Mouse (Mus musculus): Measurements from ENCODE around the gene Deup1. TPM values are rescaled to one million over a fixed set of nuclear protein-coding genes. Genes with fewer than 3 reads are reported as not detected.

Gene Deup1
- polyA plus RNA-seq, 2 experiments: 0.02 TPM; not detected in 1

GRCm38 (mm10) chr9:15512918-15513317 is 114.8 kb downstream of the Deup1 start:
- Histone ChIP-seq H3K9me3 (ENCODE audit: control insufficient read depth, low read length) (no peaks in the 10 kb centered on the region), H3K27me3 (ENCODE audit: control insufficient read depth, insufficient read depth, low read length) (no peaks in the 10 kb centered on the region), H3K36me3 (replicated peaks; ENCODE audit: control insufficient read depth, insufficient read depth, low read depth) (no peaks in the 10 kb centered on the region), H3K27ac (no peak overlapping the region), H3K9ac (replicated peaks) (no peak overlapping the region), H3K4me1 (replicated peaks; ENCODE audit: control insufficient read depth in 2 of 2, insufficient read depth in 2 of 2, low read length in 1 of 2) (peaks cover 0 to 4% of the 10 kb centered on the region in 2 experiments; a peak in 2 of 4 replicates), H3K4me3 (ENCODE audit: insufficient read depth in 1 of 2, low read depth in 2 of 2, low read length in 2 of 2) (no peak overlapping the region), H3K4me2 (ENCODE audit: low read depth) (no peak overlapping the region)
- WGBS (ENCODE audit: insufficient replicate concordance): 56% methylated on average over 7 of the region's 7 CpGs
- DNase-seq (ENCODE audit: low read depth in 3 of 3, low spot score in 3 of 3) (no peak), ATAC-seq (ENCODE audit: insufficient read depth) (no peak)
- no peak for TF ChIP-seq EP300 (IDR thresholded peaks at IDR 0.05; ENCODE audit: low read depth)

DNA sequence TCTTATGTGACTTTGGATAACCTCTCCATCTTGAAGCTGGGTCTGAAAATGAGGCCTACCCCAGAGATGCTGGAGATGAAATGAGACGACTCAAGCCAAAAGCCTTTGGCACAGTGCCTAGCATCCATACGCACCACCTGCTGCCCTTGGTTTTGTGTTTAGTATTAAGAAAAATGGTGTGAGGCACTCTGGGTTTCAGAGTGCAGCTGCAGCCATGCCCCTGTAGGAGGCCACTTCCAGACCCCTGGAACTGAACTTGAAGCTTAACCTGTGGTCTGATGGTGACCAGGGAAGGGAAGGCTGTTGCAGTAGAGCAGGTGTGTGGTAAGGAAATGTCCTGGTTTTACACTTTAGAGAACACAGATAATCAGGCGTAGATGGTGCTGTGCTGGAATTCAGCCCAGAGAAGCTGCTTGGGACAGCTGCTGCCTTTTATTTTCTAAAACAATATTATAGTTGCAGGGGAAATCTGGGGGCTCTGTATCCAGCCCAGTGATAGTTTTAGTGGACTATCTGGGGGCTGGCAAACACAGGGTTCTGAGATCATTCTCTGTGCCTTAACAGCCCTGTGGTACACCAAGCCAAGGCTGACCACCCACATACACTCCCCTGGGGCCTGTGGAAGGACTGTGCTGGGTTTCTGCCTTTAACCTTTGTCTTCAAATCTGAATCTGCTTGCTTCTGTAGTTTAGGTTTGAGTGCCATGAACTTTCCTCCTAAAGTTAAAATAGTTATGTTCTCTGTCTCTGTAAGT is 117.0 kb downstream of the Deup1 start:
- no peak for DNase-seq (ENCODE audit: low read depth in 3 of 3, low spot score in 3 of 3)
- Histone ChIP-seq H3K4me2 (ENCODE audit: low read depth) (no peak overlapping the region), H3K9ac (replicated peaks) (no peak overlapping the region), H3K4me3 (ENCODE audit: insufficient read depth in 1 of 2, low read depth in 2 of 2, low read length in 2 of 2) (no peak overlapping the region), H3K4me1 (replicated peaks; ENCODE audit: control insufficient read depth in 2 of 2, insufficient read depth in 2 of 2, low read length in 1 of 2) (peaks cover 0 to 20% of the 10 kb centered on the region in 2 experiments; a peak in 2 of 4 replicates), H3K36me3 (replicated peaks; ENCODE audit: control insufficient read depth, insufficient read depth, low read depth) (no peaks in the 10 kb centered on the region), H3K27ac (no peak overlapping the region), H3K27me3 (ENCODE audit: control insufficient read depth, insufficient read depth, low read length) (no peaks in the 10 kb centered on the region), H3K9me3 (ENCODE audit: control insufficient read depth, low read length) (no peaks in the 10 kb centered on the region)
- 73% methylated on average over 3 of the region's 3 CpGs for WGBS (ENCODE audit: insufficient replicate concordance)
- ATAC-seq (ENCODE audit: insufficient read depth): no peak
- no peak for TF ChIP-seq EP300 (IDR thresholded peaks at IDR 0.05; ENCODE audit: low read depth)
- TF ChIP-seq CTCF (IDR thresholded peaks at IDR 0.05; ENCODE audit: low read depth): no peak

Other genes starting within 250 kb of the Deup1 start
- 3.4 and 5.8 TPM in 2 replicates for gene Smco4, start 134.5 kb downstream of the Deup1 start, polyA plus RNA-seq (2012; rRNA removed)
- gene Smco4, start 134.5 kb downstream of the Deup1 start, polyA plus RNA-seq (2014; fragmentation: Nextera tagmentation; extraction: Ambion mirVana): 1.4 and 2.3 TPM in 2 replicates
- 0.61 and 0.66 TPM in 2 replicates for gene Slc36a4, start 81.8 kb upstream of the Deup1 start, polyA plus RNA-seq (2012; rRNA removed)
- gene Slc36a4, start 81.8 kb upstream of the Deup1 start, polyA plus RNA-seq (2014; fragmentation: Nextera tagmentation; extraction: Ambion mirVana): 1.6 and 1.8 TPM in 2 replicates
- gene Mtnr1b, start 246.6 kb upstream of the Deup1 start, polyA plus RNA-seq (2012; rRNA removed): not detected in 2 replicates
- not detected in 2 replicates for gene Mtnr1b, start 246.6 kb upstream of the Deup1 start, polyA plus RNA-seq (2014; fragmentation: Nextera tagmentation; extraction: Ambion mirVana)